Mouse (Mus musculus): ENCODE results near the gene Slc16a13. TPM values are rescaled to one million over a fixed set of nuclear protein-coding genes. Genes with fewer than 3 reads are reported as not detected.
A peak's percentile ranks its signal among the peaks of the same experiment; 100 is the strongest.

Gene Slc16a13
- polyA plus RNA-seq, 1 experiment from 2014 or later, result 6.9 TPM

- 25% methylated on average over 27 of the region's 27 CpGs for WGBS
- no peaks in the 10 kb centered on the region for H3K36me3 ChIP-seq (ENCODE audit: control insufficient read depth, insufficient read depth, low read length)
- H3K9ac ChIP-seq (ENCODE audit: low read length), result peak overlapping the region; percentile 27
- ATAC-seq (ENCODE audit: low read depth), result no peak
- H3K4me3 ChIP-seq (ENCODE audit: low read length), result peak overlapping the region; percentile 48
- peak overlapping the region; percentile 60 for H3K27ac ChIP-seq (ENCODE audit: low read length)
- peaks cover 32% of the 10 kb centered on the region for H3K4me1 ChIP-seq (replicated peaks; ENCODE audit: control insufficient read depth, insufficient read depth, low read length)
- no peaks in the 10 kb centered on the region for H3K9me3 ChIP-seq (ENCODE audit: control insufficient read depth, low read length)
- H3K27me3 ChIP-seq (ENCODE audit: control insufficient read depth, insufficient read depth, low read depth, low read length), result peaks cover 20% of the 10 kb centered on the region
- peak overlapping the region; percentile 61 for H3K4me2 ChIP-seq (ENCODE audit: low read depth, low read length)
Observed at GRCm38 (mm10) chr11:70225798-70226601, 5.1 kb upstream of the Slc16a13 start.

- 0 out of 2 replicates have a peak, but pooled peaks have one; percentile 20 for ATAC-seq (ENCODE audit: low read depth)
- no peaks in the 10 kb centered on the region for H3K36me3 ChIP-seq (ENCODE audit: control insufficient read depth, insufficient read depth, low read length)
- WGBS, result 72% methylated on average over 9 of the region's 9 CpGs
- H3K9ac ChIP-seq (ENCODE audit: low read length), result no peak overlapping the region; the same call in 1 of the 2 replicates
- no peaks in the 10 kb centered on the region for H3K9me3 ChIP-seq (ENCODE audit: control insufficient read depth, low read length)
- H3K4me2 ChIP-seq (ENCODE audit: low read depth, low read length), result peak overlapping the region; percentile 38
- peak overlapping the region; percentile 77 for H3K27ac ChIP-seq (ENCODE audit: low read length)
- H3K4me1 ChIP-seq (replicated peaks; ENCODE audit: control insufficient read depth, insufficient read depth, low read length), result peaks cover 23% of the 10 kb centered on the region
- no peak overlapping the region for H3K4me3 ChIP-seq (ENCODE audit: low read length)
- peaks cover 7% of the 10 kb centered on the region for H3K27me3 ChIP-seq (ENCODE audit: control insufficient read depth, insufficient read depth, low read depth, low read length)
Observed at GRCm38 (mm10) chr11:70223724-70224123, 2.9 kb upstream of the Slc16a13 start.

GRCm38 (mm10) chr11:70221603-70222500 is 988 bp upstream of the Slc16a13 start:
- H3K9me3 ChIP-seq (ENCODE audit: control insufficient read depth, low read length), result no peaks in the 10 kb centered on the region
- H3K4me2 ChIP-seq (ENCODE audit: low read depth, low read length), result peak overlapping the region; percentile 95
- peak overlapping the region; percentile 75 for H3K9ac ChIP-seq (ENCODE audit: low read length)
- H3K4me1 ChIP-seq (replicated peaks; ENCODE audit: control insufficient read depth, insufficient read depth, low read length), result peaks cover 10% of the 10 kb centered on the region; the same call in 1 of the 2 replicates
- H3K27me3 ChIP-seq (ENCODE audit: control insufficient read depth, insufficient read depth, low read depth, low read length), result peaks cover 3% of the 10 kb centered on the region
- peak overlapping the region; percentile 80 for H3K27ac ChIP-seq (ENCODE audit: low read length)
- H3K36me3 ChIP-seq (ENCODE audit: control insufficient read depth, insufficient read depth, low read length), result no peaks in the 10 kb centered on the region
- H3K4me3 ChIP-seq (ENCODE audit: low read length), result peak overlapping the region; percentile 58
- ATAC-seq (ENCODE audit: low read depth), result peak; percentile 9; the same call in 1 of the 2 replicates
- 14% methylated on average over 14 of the region's 14 CpGs for WGBS

DNA sequence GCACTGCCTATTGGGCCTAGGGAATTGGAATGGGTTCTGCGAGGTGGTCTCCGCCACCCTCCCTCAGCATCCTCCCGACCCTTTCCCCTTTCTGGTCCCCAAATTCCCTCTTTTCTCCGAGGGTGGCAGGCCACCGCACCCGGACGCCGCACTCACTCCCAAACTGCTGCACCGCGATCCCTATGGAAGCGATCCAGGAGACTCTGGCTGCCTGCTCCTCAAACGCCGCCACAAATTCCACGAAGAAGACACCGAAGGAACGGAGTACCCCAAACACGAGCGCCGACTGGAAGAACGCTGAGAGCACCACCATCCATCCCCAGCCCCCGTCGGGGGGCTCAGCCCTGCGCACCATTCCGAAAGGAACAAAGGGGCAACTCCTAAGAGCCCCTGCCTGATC is 541 bp downstream of the Slc16a13 start:
- ATAC-seq (ENCODE audit: low read depth), result no peak
- Histone ChIP-seq H3K27ac (ENCODE audit: low read length) (peak overlapping the region; percentile 73), H3K9me3 (ENCODE audit: control insufficient read depth, low read length) (no peaks in the 10 kb centered on the region), H3K27me3 (ENCODE audit: control insufficient read depth, insufficient read depth, low read depth, low read length) (peaks cover 10% of the 10 kb centered on the region), H3K4me2 (ENCODE audit: low read depth, low read length) (peak overlapping the region; percentile 95), H3K4me3 (ENCODE audit: low read length) (peak overlapping the region; percentile 58), H3K36me3 (ENCODE audit: control insufficient read depth, insufficient read depth, low read length) (no peaks in the 10 kb centered on the region), H3K4me1 (replicated peaks; ENCODE audit: control insufficient read depth, insufficient read depth, low read length) (peaks cover 5% of the 10 kb centered on the region; the same call in 1 of the 2 replicates), H3K9ac (ENCODE audit: low read length) (peak overlapping the region; percentile 75)
- WGBS, result 2% methylated on average over 24 of the region's 24 CpGs

DNA sequence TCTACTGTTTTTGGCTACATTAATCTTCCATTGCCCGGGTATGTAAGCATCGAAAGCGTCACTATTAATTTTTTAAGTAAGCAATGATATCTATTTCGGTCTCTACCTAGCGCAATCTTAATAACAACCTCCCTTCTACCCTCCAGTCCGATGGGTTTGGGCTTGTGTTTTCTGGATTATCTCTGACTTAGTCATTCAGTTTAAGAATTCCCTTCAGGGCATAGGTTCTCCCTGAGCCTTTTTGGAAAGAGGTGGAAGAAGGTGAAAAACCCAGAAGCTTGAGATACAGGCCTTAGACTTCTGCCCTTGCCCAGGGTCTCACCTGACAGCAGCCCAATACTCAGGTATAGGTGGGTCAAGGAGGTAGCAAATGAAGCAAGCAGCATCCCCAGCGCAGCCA is 991 bp downstream of the Slc16a13 start:
- 63% methylated on average over 7 of the region's 7 CpGs for WGBS
- peaks cover 5% of the 10 kb centered on the region; the same call in 1 of the 2 replicates for H3K4me1 ChIP-seq (replicated peaks; ENCODE audit: control insufficient read depth, insufficient read depth, low read length)
- peak overlapping the region; percentile 95 for H3K4me2 ChIP-seq (ENCODE audit: low read depth, low read length)
- peak overlapping the region; percentile 58 for H3K4me3 ChIP-seq (ENCODE audit: low read length)
- no peaks in the 10 kb centered on the region for H3K9me3 ChIP-seq (ENCODE audit: control insufficient read depth, low read length)
- H3K27me3 ChIP-seq (ENCODE audit: control insufficient read depth, insufficient read depth, low read depth, low read length), result peaks cover 15% of the 10 kb centered on the region
- H3K27ac ChIP-seq (ENCODE audit: low read length), result no peak overlapping the region
- no peaks in the 10 kb centered on the region for H3K36me3 ChIP-seq (ENCODE audit: control insufficient read depth, insufficient read depth, low read length)
- ATAC-seq (ENCODE audit: low read depth), result no peak
- H3K9ac ChIP-seq (ENCODE audit: low read length), result peak overlapping the region; percentile 75

DNA sequence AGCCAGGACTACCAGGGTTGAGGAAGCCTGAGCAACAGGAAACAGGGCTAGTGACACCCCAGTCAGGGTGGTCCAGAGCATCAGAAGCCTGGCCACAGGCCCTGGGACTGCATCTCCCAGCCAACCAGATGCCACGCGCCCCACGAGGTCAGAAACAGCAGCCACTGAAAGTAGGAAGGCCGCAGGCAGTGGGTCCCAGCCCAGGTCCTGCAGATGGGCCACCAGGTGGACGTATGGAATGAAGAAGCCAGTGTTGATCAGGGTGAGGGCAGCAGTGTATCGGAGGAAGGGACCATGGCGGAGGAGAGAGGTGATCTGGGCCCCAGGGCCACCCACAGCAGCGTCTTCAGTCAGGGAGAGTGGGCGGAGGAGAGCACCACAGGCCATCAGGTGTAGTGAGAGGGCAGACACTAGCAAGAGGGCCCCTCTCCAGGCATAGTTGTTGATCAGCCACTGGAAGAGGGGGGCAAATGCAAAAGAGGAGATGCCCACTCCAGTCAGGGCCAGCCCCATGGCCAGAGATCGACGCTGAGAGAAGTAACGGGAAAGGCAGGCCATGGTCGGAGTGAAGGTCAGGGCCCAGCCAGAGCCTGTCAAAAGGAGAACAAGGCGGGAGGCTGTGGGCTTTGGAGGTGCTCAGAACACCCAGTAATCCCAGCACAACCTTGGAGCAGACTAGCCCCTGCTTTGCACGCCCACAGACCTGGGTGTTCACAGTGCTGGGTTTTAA is 2.0 kb downstream of the Slc16a13 start:
- Histone ChIP-seq H3K9ac (ENCODE audit: low read length) (no peak overlapping the region), H3K27ac (ENCODE audit: low read length) (no peak overlapping the region), H3K4me3 (ENCODE audit: low read length) (no peak overlapping the region), H3K4me2 (ENCODE audit: low read depth, low read length) (no peak overlapping the region), H3K36me3 (ENCODE audit: control insufficient read depth, insufficient read depth, low read length) (no peaks in the 10 kb centered on the region), H3K9me3 (ENCODE audit: control insufficient read depth, low read length) (no peaks in the 10 kb centered on the region), H3K27me3 (ENCODE audit: control insufficient read depth, insufficient read depth, low read depth, low read length) (peaks cover 24% of the 10 kb centered on the region), H3K4me1 (replicated peaks; ENCODE audit: control insufficient read depth, insufficient read depth, low read length) (peaks cover 12% of the 10 kb centered on the region; the same call in 1 of the 2 replicates)
- no peak for ATAC-seq (ENCODE audit: low read depth)
- 85% methylated on average over 15 of the region's 15 CpGs for WGBS

- Histone ChIP-seq H3K36me3 (ENCODE audit: control insufficient read depth, insufficient read depth, low read length) (no peaks in the 10 kb centered on the region), H3K27ac (ENCODE audit: low read length) (no peak overlapping the region), H3K9me3 (ENCODE audit: control insufficient read depth, low read length) (no peaks in the 10 kb centered on the region), H3K27me3 (ENCODE audit: control insufficient read depth, insufficient read depth, low read depth, low read length) (peaks cover 33% of the 10 kb centered on the region), H3K4me1 (replicated peaks; ENCODE audit: control insufficient read depth, insufficient read depth, low read length) (peaks cover 20% of the 10 kb centered on the region), H3K4me3 (ENCODE audit: low read length) (no peak overlapping the region), H3K9ac (ENCODE audit: low read length) (no peak overlapping the region), H3K4me2 (ENCODE audit: low read depth, low read length) (no peak overlapping the region)
- WGBS, result 70% methylated on average over 4 of the region's 4 CpGs
- ATAC-seq (ENCODE audit: low read depth), result no peak
Observed at GRCm38 (mm10) chr11:70218039-70218438, 2.8 kb downstream of the Slc16a13 start.

- 57% methylated on average over 3 of the region's 3 CpGs for WGBS
- no peak overlapping the region for H3K4me3 ChIP-seq (ENCODE audit: low read length)
- no peak for ATAC-seq (ENCODE audit: low read depth)
- H3K27ac ChIP-seq (ENCODE audit: low read length), result no peak overlapping the region
- H3K4me1 ChIP-seq (replicated peaks; ENCODE audit: control insufficient read depth, insufficient read depth, low read length), result peaks cover 17% of the 10 kb centered on the region
- peaks cover 35% of the 10 kb centered on the region for H3K27me3 ChIP-seq (ENCODE audit: control insufficient read depth, insufficient read depth, low read depth, low read length)
- no peaks in the 10 kb centered on the region for H3K9me3 ChIP-seq (ENCODE audit: control insufficient read depth, low read length)
- no peaks in the 10 kb centered on the region for H3K36me3 ChIP-seq (ENCODE audit: control insufficient read depth, insufficient read depth, low read length)
- H3K4me2 ChIP-seq (ENCODE audit: low read depth, low read length), result no peak overlapping the region
- H3K9ac ChIP-seq (ENCODE audit: low read length), result no peak overlapping the region
Observed at GRCm38 (mm10) chr11:70216103-70216502, 4.8 kb downstream of the Slc16a13 start.

Measured in lung, embryonic 16.5 days (tissue).